Mouse (Mus musculus): ENCODE measurements around the gene Ralgps1. TPM values are rescaled to one million over a fixed set of nuclear protein-coding genes. Genes with fewer than 3 reads are reported as not detected.

Ralgps1 gene
- polyA plus RNA-seq, 1 experiment from 2014 or later = 3.2 TPM

GRCm38 (mm10) chr2:33184641-33185040, 186.6 kb downstream of the Ralgps1 start:
- H3K36me3 ChIP-seq = no peaks in the 10 kb centered on the region
- no peak for ATAC-seq (ENCODE audit: insufficient number of reproducible peaks, low FRiP score, low TSS enrichment, low read depth)
- H3K4me3 ChIP-seq (replicated peaks) = no peak overlapping the region
- no peak overlapping the region for H3K9ac ChIP-seq
- H3K4me1 ChIP-seq = peaks cover 31% of the 10 kb centered on the region
- WGBS = 65% methylated on average over 10 of the region's 10 CpGs
- no peaks in the 10 kb centered on the region for H3K9me3 ChIP-seq (replicated peaks)
- H3K4me2 ChIP-seq (replicated peaks) = no peak overlapping the region
- no peaks in the 10 kb centered on the region for H3K27me3 ChIP-seq
- H3K27ac ChIP-seq (replicated peaks) = no peak overlapping the region

- no peak for ATAC-seq (ENCODE audit: insufficient number of reproducible peaks, low FRiP score, low TSS enrichment, low read depth)
- H3K27me3 ChIP-seq = no peaks in the 10 kb centered on the region
- no peak overlapping the region for H3K4me2 ChIP-seq (replicated peaks)
- H3K9ac ChIP-seq = no peak overlapping the region
- no peaks in the 10 kb centered on the region for H3K36me3 ChIP-seq
- WGBS = 95% methylated on average over 7 of the region's 7 CpGs
- H3K4me3 ChIP-seq (replicated peaks) = no peak overlapping the region
- no peak overlapping the region for H3K27ac ChIP-seq (replicated peaks)
- no peaks in the 10 kb centered on the region for H3K9me3 ChIP-seq (replicated peaks)
- peaks cover 44% of the 10 kb centered on the region for H3K4me1 ChIP-seq
Observed at GRCm38 (mm10) chr2:33183321-33183720, 188.0 kb downstream of the Ralgps1 start.

DNA sequence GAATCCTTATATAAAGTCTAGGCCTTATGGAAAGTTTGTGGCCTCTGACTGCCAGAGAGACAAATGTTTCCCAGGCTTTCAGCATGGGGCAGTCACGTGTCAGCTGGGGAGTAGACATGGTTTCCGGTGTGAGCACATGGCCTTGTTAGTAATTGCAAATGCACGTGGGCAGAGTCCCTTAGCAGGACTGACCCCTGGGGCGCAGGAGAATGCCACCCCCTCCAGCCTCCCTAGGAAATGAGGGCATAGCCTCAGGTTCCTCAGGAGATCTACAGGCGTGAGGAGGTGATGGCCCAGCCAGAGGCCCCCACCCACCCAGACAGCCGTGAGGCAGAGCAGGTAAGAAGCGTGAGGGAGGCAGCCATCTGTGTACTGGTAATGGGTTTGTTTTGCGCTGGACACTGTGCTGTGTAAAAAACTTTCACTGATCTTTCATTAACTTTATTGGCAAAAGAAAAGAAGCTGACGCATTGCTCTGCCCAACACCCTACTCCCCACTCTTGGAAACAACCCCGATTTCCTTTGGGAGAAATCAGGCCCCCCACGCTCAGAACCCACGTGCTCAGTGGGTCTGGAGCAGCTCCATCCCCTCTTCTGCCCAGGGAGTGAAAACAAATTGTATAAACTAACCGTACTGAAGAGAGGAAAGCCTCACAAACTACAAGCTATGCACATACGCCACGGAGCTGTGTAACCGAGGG, 191.2 kb downstream of the Ralgps1 start:
- peaks cover 42% of the 10 kb centered on the region for H3K4me1 ChIP-seq
- 0 out of 2 replicates have a peak, but pooled peaks have one; percentile 31 for ATAC-seq (ENCODE audit: insufficient number of reproducible peaks, low FRiP score, low TSS enrichment, low read depth)
- H3K9ac ChIP-seq = no peak overlapping the region
- peak overlapping the region; percentile 83 for H3K27ac ChIP-seq (replicated peaks)
- no peaks in the 10 kb centered on the region for H3K9me3 ChIP-seq (replicated peaks)
- no peaks in the 10 kb centered on the region for H3K27me3 ChIP-seq
- peak overlapping the region; percentile 8; the same call in 1 of the 2 replicates for H3K4me2 ChIP-seq (replicated peaks)
- no peaks in the 10 kb centered on the region for H3K36me3 ChIP-seq
- H3K4me3 ChIP-seq (replicated peaks) = no peak overlapping the region
- WGBS = 35% methylated on average over 16 of the region's 16 CpGs

DNA sequence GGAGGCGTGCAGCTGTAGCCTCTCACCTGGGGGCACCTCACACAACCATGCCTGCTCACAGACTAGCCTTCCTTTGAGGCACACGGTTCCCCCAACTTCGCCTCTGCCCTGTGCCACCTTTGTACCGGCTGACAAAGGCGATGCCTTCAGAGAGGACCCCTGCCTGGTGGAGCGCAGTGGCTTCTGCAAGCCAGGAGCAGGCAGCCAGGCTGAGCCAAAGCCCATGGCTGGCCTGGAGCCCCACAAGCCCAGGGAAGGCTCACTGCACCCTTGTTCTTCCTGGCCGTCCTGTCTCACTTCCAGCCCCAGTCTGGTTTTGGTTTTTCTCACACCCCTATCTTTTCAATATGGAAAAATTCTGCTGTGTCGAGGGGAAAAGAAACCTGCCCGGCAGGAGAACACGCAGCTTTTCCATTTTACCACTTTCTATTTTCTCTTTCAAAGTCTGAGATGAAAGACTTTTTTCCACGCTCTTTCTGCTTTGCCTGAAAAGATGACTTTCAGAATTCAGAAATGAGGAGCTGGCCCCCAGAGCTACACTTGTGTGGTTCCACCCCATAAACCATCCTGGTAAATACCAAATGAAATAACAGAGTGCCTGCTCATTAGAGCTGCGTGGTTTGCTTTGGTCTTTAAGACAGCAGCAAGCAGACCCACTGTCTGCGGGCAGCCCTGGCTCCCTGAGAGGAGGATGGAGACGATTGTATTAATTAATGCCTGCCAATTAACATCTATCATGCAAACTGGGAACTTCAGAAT, 191.9 kb downstream of the Ralgps1 start:
- no peaks in the 10 kb centered on the region for H3K9me3 ChIP-seq (replicated peaks)
- no peaks in the 10 kb centered on the region for H3K27me3 ChIP-seq
- 52% methylated on average over 14 of the region's 14 CpGs for WGBS
- peaks cover 40% of the 10 kb centered on the region for H3K4me1 ChIP-seq
- no peak overlapping the region for H3K4me2 ChIP-seq (replicated peaks)
- H3K27ac ChIP-seq (replicated peaks) = peak overlapping the region; percentile 83
- no peak overlapping the region for H3K4me3 ChIP-seq (replicated peaks)
- no peaks in the 10 kb centered on the region for H3K36me3 ChIP-seq
- no peak overlapping the region for H3K9ac ChIP-seq
- no peak for ATAC-seq (ENCODE audit: insufficient number of reproducible peaks, low FRiP score, low TSS enrichment, low read depth)

- no peak overlapping the region for H3K9ac ChIP-seq
- H3K27me3 ChIP-seq = no peaks in the 10 kb centered on the region
- ATAC-seq (ENCODE audit: insufficient number of reproducible peaks, low FRiP score, low TSS enrichment, low read depth) = peak; percentile 49; the same call in 1 of the 2 replicates
- H3K27ac ChIP-seq (replicated peaks) = 0 out of 2 replicates have a peak overlapping the region, but pooled peaks have one; percentile 83
- no peaks in the 10 kb centered on the region for H3K9me3 ChIP-seq (replicated peaks)
- no peaks in the 10 kb centered on the region for H3K36me3 ChIP-seq
- H3K4me2 ChIP-seq (replicated peaks) = no peak overlapping the region
- peaks cover 40% of the 10 kb centered on the region for H3K4me1 ChIP-seq
- H3K4me3 ChIP-seq (replicated peaks) = no peak overlapping the region
- 51% methylated on average over 11 of the region's 11 CpGs for WGBS
Observed at GRCm38 (mm10) chr2:33178243-33178932, 192.9 kb downstream of the Ralgps1 start.

DNA sequence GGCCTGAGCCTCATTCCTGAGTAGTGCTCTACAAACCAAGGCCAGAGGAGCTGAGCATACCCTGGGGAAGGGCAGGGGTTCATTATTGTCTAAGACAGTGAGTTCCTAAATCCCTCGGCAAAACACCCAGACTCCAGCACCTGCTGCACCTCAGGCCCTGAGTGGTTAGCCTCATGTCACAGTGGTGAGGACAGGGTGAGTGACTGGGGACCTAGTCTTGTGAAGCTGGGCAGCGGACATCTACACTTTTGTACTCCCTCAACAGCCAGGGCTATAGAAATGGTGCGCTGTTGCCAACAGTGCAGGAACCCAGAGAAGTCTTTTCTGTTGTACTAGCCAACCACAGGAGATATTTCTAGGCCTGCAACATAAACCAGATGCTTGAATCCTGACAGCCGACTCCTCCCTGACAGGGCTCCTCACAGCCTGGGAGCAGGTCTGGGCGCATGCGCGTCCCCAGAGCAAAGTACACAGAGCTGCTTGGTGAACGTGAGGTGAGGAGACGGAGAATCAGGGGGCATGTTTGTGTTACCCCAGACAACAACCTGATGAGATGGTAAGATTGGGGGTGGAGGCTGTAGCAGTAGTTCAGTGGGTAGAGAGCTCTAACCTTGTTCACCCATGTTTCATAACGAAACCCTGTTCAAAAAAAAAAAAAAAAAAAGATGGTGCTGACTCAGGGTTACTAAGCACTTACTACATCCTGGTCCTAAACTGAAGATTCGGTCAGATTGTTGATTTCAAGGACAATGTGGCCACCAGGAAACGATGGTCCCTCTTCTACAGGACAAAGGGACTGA, 193.6 kb downstream of the Ralgps1 start:
- H3K27ac ChIP-seq (replicated peaks) = peak overlapping the region; percentile 48; the same call in 1 of the 2 replicates
- H3K4me1 ChIP-seq = peaks cover 40% of the 10 kb centered on the region
- no peak for ATAC-seq (ENCODE audit: insufficient number of reproducible peaks, low FRiP score, low TSS enrichment, low read depth)
- no peaks in the 10 kb centered on the region for H3K36me3 ChIP-seq
- H3K9me3 ChIP-seq (replicated peaks) = no peaks in the 10 kb centered on the region
- no peak overlapping the region for H3K4me2 ChIP-seq (replicated peaks)
- H3K4me3 ChIP-seq (replicated peaks) = no peak overlapping the region
- H3K27me3 ChIP-seq = no peaks in the 10 kb centered on the region
- no peak overlapping the region for H3K9ac ChIP-seq
- 51% methylated on average over 12 of the region's 12 CpGs for WGBS

- no peak overlapping the region for H3K4me3 ChIP-seq (replicated peaks)
- ATAC-seq (ENCODE audit: insufficient number of reproducible peaks, low FRiP score, low TSS enrichment, low read depth) = no peak
- no peaks in the 10 kb centered on the region for H3K9me3 ChIP-seq (replicated peaks)
- no peaks in the 10 kb centered on the region for H3K27me3 ChIP-seq
- 48% methylated on average over 2 of the region's 2 CpGs for WGBS
- H3K27ac ChIP-seq (replicated peaks) = peak overlapping the region; percentile 48; the same call in 1 of the 2 replicates
- no peak overlapping the region for H3K9ac ChIP-seq
- H3K4me2 ChIP-seq (replicated peaks) = no peak overlapping the region
- no peaks in the 10 kb centered on the region for H3K36me3 ChIP-seq
- peaks cover 40% of the 10 kb centered on the region for H3K4me1 ChIP-seq
Observed at GRCm38 (mm10) chr2:33176921-33177320, 194.4 kb downstream of the Ralgps1 start.

- Histone ChIP-seq H3K36me3 (no peaks in the 10 kb centered on the region), H3K27ac (replicated peaks) (no peak overlapping the region), H3K27me3 (no peaks in the 10 kb centered on the region), H3K9me3 (replicated peaks) (no peaks in the 10 kb centered on the region), H3K4me1 (peaks cover 41% of the 10 kb centered on the region), H3K4me2 (replicated peaks) (no peak overlapping the region), H3K9ac (no peak overlapping the region), H3K4me3 (replicated peaks) (no peak overlapping the region)
- ATAC-seq (ENCODE audit: insufficient number of reproducible peaks, low FRiP score, low TSS enrichment, low read depth) = no peak
- 53% methylated on average over 7 of the region's 7 CpGs for WGBS
Observed at GRCm38 (mm10) chr2:33176516-33176915, 194.8 kb downstream of the Ralgps1 start.

DNA sequence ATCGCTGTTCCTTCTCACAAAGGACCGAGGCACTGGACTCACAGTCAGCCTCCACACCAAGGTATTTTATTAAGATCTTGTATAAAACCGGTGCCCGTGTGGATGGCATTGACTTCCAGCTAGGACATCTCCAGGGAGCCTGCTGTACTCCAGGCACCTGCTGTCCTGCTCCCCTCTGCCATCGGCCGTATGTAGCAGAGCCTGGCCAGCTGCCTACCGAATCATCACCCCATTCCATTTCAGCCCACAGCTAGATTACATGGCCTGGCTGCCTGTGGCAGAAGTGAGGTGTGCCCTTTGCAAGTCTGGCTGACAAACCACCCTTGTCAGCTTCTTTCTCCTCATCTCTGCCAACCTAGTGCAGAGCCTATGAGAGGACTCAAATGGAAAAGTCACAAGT, 197.6 kb downstream of the Ralgps1 start:
- no peak overlapping the region for H3K4me2 ChIP-seq (replicated peaks)
- H3K36me3 ChIP-seq = no peaks in the 10 kb centered on the region
- no peak overlapping the region for H3K9ac ChIP-seq
- 90% methylated on average over 7 of the region's 7 CpGs for WGBS
- no peaks in the 10 kb centered on the region for H3K9me3 ChIP-seq (replicated peaks)
- no peak overlapping the region for H3K27ac ChIP-seq (replicated peaks)
- H3K4me3 ChIP-seq (replicated peaks) = no peak overlapping the region
- H3K27me3 ChIP-seq = no peaks in the 10 kb centered on the region
- H3K4me1 ChIP-seq = peaks cover 27% of the 10 kb centered on the region
- ATAC-seq (ENCODE audit: insufficient number of reproducible peaks, low FRiP score, low TSS enrichment, low read depth) = no peak

- H3K27ac ChIP-seq (replicated peaks) = no peak overlapping the region
- H3K4me2 ChIP-seq (replicated peaks) = no peak overlapping the region
- no peaks in the 10 kb centered on the region for H3K27me3 ChIP-seq
Observed at GRCm38 (mm10) chr2:33173126-33173525, 198.2 kb downstream of the Ralgps1 start.

More at GRCm38 (mm10) chr2:33173126-33173525, 198.2 kb downstream of the Ralgps1 start:
- no peak for ATAC-seq (ENCODE audit: insufficient number of reproducible peaks, low FRiP score, low TSS enrichment, low read depth)
- H3K9me3 ChIP-seq (replicated peaks) = no peaks in the 10 kb centered on the region
- WGBS = 75% methylated on average over 10 of the region's 10 CpGs
- H3K36me3 ChIP-seq = no peaks in the 10 kb centered on the region
- H3K4me3 ChIP-seq (replicated peaks) = no peak overlapping the region
- H3K9ac ChIP-seq = no peak overlapping the region
- H3K4me1 ChIP-seq = peaks cover 22% of the 10 kb centered on the region

Data from embryonic facial prominence, embryonic 15.5 days (tissue).